Mouse (Mus musculus) heart, adult 8-10 months (tissue): Measurements from ENCODE around the gene Rpl26. TPM values are rescaled to one million over a fixed set of nuclear protein-coding genes. Genes with fewer than 3 reads are reported as not detected.

Source experiments
- DNase-seq: peaks from one replicate; pipeline ENCODE4 v3.0.0; 2022; ENCODE audit warnings: low spot score
- total RNA-seq, 4 experiments: library from RNA; stranded (reverse); gene quantifications; 2 replicates each; pipeline ENCODE4 v1.2.4; 2022

Gene Rpl26
- 100 to 1,000 TPM; 676 to 808 (median 721) TPM for total RNA-seq

DNA sequence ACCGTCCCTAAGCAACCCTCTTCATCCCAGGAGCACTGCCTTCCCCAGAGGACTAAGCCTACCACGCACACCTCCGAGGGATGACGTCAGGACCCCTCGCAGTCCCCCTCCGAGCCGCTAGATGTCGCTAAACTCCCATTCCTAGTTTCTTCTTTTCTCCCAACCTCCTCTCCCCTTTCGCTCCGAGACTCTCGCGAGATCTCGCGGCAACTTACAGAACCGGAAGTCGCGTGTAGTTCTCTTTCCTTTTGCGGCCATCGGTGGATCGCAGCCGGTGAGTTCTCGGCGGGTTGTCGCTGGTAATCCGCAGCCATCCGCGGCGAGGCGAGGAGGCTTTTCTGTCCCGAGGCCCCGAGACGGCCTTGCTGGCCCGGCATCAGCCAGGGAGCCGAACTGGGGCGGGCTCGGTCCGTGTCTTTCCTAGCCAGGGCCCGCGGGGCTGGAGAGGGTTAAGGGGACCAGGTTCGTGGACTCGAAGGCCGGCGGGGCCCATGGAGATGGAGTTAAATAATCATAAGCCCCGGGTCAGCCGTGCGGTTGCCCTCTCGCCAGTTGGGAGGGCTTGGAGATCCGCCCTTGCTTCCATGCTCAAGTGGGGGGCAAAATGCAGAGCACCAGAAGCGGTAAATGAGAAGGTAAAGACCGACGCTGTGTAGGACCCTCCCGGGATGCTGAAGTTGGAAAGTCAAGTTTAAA is at the start of gene Rpl26:
Gene Rpl26 (plus strand): TSS at position 233 of the 696 bp plus-strand sequence.
- DNase-seq: peak; percentile 98

DNA sequence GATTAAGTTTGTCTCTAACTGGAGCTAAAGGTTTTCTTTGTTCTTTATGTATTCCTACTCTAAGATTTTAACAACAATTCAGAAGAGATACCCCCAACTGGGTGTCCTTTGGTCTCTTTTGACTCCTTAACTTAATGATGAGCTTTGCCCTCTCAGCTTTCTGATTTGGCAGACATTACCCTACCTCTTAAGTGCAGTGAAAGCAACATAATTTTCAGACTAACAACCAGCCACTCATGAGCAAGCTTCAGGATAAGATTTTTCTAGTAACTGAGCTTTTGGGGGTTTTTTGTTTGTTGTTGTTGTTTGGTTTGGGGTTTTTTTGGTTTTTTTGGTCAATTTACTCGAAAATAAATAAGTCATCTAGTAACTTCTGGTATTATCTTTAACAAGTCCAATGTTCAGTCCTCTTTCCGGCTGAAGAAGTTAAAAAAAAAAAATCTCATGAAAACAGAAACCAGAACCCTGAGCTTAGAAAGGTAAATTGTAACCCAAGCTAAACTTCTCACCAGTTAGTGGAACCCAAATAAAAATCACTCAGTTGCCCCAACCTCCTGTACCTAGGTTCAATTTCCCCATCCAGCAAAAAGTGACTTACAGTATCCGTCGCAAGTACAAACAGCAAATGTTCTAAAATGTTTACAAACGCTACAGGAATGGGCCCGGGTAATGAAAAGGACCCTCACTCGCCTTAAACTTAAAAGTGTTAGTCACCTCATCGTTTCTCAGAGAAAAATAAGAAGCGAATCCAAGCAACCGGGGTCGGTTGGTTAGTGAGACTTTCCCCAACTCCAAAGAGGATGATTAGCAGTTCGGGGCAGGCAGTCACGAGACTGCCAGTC is 49.5 kb upstream of the Rpl26 start:
- no peak for DNase-seq

DNA sequence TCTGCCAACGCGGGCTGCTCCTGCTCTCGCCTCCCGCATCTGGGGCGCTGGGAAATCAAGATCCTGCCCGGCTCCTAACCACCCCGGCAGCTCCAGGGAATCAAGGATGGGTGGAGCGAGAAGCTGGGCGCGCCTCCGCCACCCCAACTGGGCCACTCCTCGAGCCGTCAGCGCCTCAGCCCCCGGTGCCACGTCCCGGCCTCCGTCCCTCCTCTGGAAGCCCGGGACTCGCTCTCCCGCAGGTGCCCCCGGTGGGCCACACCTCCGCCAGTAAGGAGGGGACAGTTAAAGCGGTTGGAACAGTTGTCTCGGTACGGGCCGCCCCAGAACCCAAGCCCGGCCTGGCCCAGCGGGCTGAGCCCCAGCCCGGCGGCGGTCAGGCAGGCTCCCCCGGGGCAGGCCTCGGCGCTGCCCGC is 48.9 kb upstream of the Rpl26 start:
- peak; percentile 74 for DNase-seq

- peak; percentile 100 for DNase-seq
Measured at GRCm38 (mm10) chr11:68852932-68853409, 48.4 kb upstream of the Rpl26 start.

DNA sequence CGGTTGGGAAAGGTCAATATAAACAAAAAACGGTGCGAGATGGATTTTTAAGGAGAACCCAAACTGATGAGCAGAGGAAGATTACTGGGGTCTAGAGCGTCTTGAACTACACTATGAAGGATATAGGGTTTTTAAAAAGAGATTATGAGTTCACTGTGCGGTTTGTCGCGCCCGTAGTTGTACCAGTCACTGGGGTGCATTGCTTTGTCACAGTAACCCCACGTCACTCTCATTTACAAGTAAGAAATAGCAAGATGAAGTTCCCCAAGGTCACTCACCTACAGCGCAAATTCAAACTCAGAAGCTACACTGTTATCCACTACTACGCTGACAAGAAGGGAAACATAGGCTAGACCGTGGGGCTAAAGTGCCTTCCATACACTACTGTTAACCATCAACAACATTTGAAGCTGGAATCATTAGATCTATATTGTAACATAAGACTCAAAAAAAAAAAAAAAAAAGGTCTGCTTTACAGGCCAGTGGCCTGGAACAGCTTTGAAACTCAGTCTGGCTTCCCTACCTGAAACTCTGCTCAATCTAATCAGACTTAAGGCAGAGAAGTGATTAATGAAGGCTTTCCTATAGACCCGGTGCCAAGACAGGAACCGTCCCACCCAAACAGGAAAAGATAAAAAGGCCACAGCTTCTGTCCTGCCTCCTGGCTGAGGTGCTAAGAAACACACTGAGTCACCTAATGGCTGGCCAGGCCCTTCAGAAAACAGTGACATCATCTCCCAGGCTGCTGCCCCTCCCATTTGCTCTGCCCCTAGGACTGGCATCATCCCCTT is 47.6 kb upstream of the Rpl26 start:
- peak; percentile 78 for DNase-seq

- DNase-seq: no peak
Measured at GRCm38 (mm10) chr11:68854621-68855020, 46.8 kb upstream of the Rpl26 start.

DNA sequence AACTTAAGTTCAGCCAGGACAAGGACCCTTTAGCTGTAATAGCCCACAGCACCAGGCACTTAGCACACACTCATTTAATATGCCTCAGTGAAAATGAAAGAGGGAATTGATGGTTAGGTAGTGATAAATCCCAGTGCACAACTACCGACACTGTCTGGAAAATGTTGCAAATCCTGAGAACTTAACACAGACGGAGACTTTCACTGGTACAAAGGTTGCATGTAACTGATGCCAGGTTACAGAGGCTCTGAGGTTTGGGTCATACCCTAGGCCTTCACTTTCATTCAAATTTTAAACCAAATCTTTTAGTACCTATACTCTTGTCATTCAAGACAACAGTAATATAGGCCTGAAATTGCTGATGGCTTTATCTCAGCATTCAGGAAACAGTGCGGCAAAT is 44.1 kb upstream of the Rpl26 start:
- DNase-seq: no peak

GRCm38 (mm10) chr11:68859943-68860593 is 41.3 kb upstream of the Rpl26 start:
- DNase-seq: no peak

DNA sequence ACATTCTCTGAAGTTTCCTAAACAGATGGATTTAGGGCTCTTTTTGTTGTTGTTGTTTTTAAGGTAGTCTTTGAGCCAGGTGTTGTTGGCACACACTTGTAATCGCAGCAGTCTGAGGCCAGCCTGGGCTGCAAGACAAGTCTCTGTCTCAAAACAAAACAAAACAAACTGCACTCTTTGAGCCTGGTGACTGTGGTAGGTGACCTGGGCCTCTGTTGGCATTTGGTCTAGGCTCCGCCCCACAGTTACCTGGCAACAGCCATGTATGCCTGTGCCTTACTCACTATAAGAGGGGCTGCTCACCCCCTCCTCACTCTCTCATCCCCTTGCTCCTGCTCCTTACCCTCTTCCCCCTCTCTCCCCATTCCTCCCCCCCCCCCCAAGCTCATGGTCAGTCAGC is 39.1 kb upstream of the Rpl26 start:
- DNase-seq: no peak

GRCm38 (mm10) chr11:68863631-68864091 is 37.7 kb upstream of the Rpl26 start:
- DNase-seq: no peak

DNA sequence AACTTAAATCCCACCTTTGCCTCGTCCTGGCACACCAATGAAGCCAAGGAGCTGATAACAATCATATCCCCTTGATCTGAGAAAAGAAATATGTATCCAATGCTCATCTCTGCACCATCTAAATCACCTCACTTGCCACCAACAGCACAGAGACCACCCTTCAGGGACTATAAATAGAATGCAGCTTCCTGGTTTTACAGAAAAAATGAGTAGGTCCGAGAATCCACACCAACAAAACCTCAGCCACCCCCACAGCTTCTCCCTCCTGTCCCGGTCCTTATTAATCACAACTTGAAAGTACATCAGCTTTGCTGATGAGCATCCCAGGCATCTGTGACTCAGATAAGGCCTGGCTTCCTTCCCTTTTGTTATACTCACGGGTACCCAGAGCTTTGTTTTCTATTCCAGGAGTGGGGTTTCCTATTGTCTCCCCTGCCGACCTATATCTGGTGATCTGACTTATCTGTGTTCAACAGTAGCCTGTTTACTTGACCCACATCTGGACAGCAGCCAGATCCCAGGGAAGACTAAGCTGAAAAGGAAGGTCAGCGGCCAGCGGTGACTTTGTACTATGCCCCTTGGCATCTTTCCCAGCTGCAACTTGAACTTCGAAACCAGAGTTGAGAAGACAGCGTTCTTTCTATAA is 36.7 kb upstream of the Rpl26 start:
- peak; percentile 94 for DNase-seq

GRCm38 (mm10) chr11:68871277-68871676 is 30.1 kb upstream of the Rpl26 start:
- no peak for DNase-seq

DNA sequence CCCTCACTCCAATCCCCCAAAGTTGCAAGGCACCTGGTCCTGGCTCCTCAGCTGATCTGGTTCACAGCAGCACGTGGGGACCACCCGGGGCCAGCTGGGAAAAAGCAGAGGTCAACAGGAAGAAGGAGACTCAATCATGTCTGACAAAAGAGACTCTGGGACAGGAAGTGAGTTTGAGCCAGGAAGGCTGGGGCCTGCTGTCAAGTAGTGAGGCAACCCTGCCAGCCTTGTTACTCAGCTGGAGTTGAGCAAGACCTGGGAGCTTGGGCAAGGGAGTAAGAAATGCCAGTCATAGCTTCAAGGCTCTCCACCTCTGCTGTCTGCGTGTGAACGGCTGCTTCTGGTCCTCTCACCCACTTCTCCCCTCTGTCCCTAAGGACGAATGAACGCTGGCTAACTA is 29.6 kb upstream of the Rpl26 start, which contains the start of gene Ndel1:
Gene Ndel1 (minus strand): TSS at position 111 of the 400 bp plus-strand sequence.
- peak; percentile 66 for DNase-seq

GRCm38 (mm10) chr11:68874841-68875240 is 26.5 kb upstream of the Rpl26 start:
- peak; percentile 71 for DNase-seq

GRCm38 (mm10) chr11:68878811-68879210 is 22.6 kb upstream of the Rpl26 start:
- no peak for DNase-seq

DNA sequence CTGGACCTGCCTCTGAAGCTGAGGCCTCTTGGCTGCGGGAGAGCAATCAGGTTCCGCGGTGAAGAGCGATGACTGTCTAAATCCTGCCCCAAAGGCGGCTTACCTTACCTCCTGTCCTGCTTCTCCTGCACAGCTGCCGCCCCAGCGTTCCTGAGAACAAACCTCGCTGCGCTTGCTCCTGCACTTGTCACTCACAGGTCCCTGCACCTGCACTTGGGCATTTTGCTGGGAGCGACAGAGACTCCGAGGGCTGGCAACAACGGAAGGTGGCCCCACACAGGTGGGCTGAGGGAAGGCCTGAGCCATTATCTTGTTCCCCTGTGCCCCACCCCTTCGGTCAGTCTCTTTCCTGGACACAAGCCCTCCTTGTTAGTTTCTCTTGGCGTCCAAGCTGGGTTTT is 19.3 kb upstream of the Rpl26 start:
- DNase-seq: no peak

DNA sequence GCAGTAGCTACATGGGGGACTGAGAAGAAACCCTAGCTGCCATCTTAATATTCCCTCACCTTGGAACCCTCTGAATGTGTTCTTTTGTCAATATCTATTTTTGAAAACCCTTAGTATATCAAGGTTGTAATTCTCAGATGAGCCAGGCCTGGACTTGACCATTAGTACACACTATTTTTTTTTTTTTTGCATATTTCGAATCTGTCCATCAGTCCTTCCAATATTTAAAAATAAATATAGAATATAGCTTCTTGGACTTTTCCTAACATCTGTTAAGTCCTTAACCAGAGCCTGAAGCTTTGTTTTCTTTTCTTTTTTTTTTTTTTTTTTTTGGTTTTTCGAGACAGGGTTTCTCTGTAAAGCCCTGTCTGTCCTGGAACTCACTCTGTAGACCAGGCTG is 17.5 kb upstream of the Rpl26 start:
- DNase-seq: no peak

GRCm38 (mm10) chr11:68884368-68884767 is 17.0 kb upstream of the Rpl26 start:
- no peak for DNase-seq

DNA sequence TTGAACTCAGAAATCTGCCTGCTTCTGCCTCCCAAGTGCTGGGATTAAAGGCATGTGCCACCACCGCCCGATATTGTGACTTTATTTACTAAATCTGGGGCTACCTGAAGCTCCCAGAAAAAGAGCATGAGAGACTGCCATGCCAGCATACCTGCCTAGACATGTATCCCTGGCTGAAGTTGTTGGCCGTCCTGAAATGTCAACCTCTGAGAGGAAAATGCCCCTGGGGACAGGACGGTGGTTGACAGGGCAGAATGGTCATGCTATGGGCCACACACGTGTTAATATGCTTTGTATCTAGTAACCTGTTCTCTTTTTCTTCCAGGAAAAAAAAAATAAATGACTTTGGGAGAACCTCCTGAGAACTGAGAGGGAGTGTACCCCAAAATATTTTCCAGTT is 15.3 kb upstream of the Rpl26 start:
- no peak for DNase-seq

DNA sequence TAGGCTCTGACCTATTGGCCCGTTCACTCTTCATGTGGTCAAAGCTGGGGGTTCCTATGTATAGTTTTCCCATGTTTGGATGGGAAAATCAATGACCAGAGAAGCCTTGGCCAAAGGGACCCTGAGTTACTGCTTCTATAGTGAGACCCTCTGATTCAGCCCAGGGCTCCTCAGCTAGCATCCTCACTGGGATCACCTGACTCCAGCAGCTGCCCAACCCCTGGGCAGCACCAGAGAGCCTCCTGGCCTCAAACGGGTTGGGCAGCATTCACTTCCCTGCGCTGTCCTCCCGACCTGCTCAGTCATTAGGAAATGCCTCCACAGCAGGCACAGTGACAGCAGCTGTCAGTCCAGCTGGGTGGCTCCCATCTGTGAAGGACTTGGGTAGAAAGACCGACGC is 13.1 kb upstream of the Rpl26 start, which contains the start of gene Rnf222:
Gene Rnf222 (plus strand): TSS at position 301 of the 400 bp plus-strand sequence.
- no peak for DNase-seq

DNA sequence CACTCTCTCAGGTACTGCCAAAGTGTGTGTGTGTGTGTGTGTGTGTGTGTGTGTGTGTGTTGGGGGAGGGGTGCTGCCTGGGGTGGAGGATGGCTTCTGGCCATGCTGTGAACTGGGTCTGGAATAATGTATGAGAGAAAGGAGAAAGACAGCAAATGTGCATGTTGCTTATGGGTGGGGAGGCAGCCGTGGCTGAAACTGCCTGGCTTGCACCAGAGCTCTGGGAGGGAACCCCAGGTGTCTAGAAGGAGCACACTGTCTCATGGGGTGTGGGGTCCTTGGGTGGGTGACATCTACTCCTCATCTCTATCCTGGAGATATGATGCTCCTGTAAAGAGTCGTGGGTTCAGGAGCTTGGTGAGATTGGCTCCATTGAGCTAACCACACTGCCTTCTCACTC is 12.7 kb upstream of the Rpl26 start:
- no peak for DNase-seq
